In genomic region chr10:63100657-63101056, GRCm38 (mm10) we compare ENCODE assay signal across 9 mouse cellular contexts. TPM values are rescaled to one million over a fixed set of nuclear protein-coding genes. Genes with fewer than 3 reads are reported as not detected.
A peak's percentile ranks its signal among the peaks of the same experiment; 100 is the strongest.
DNase-seq lines count a peak whose midpoint lies in the region; ATAC-seq and TF ChIP-seq lines count a peak whose summit lies in the region.
"Had no signal": no experiment of that assay in that cellular context is flagged by ENCODE, and none has a peak within 500 bp of the region (broad histone marks: within the 10 kb centered on the region; RNA-seq: fewer than 3 reads in every experiment).

No protein-coding gene starts in this region.

- no peak for ATAC-seq in heart, postnatal 0 days (ENCODE audit: insufficient read depth, low read depth)
- no peak for ATAC-seq in hindbrain, embryonic 15.5 days (ENCODE audit: low FRiP score, low read depth)
- peak; percentile 58 for ATAC-seq in midbrain, embryonic 15.5 days (replicated peaks)

- peak overlapping the region; percentile 70 for H3K4me2 ChIP-seq in heart, postnatal 0 days (ENCODE audit: low read depth, low read length)
- H3K4me2 ChIP-seq in hindbrain, embryonic 15.5 days: peak overlapping the region; percentile 85
- peak overlapping the region; percentile 91 for H3K4me2 ChIP-seq in midbrain, embryonic 15.5 days

- WGBS in heart, postnatal 0 days: 23% methylated on average over 9 of the region's 9 CpGs
- WGBS in embryonic facial prominence, embryonic 10.5 days: 10% methylated on average over 9 of the region's 9 CpGs
- WGBS in hindbrain, embryonic 15.5 days: 8% methylated on average over 9 of the region's 9 CpGs
- WGBS in midbrain, embryonic 15.5 days: 5% methylated on average over 9 of the region's 9 CpGs

- H3K9me3 ChIP-seq in heart, postnatal 0 days (replicated peaks; ENCODE audit: control insufficient read depth, low read length): no peaks in the 10 kb centered on the region
- no peaks in the 10 kb centered on the region for H3K9me3 ChIP-seq in embryonic facial prominence, embryonic 10.5 days
- H3K9me3 ChIP-seq in hindbrain, embryonic 15.5 days: no peaks in the 10 kb centered on the region
- H3K9me3 ChIP-seq in midbrain, embryonic 15.5 days: no peaks in the 10 kb centered on the region
- H3K9me3 ChIP-seq: G1E had no signal

- peaks cover 36% of the 10 kb centered on the region for H3K27me3 ChIP-seq in heart, postnatal 0 days (ENCODE audit: control insufficient read depth, insufficient read depth, low read length)
- peaks cover 53% of the 10 kb centered on the region for H3K27me3 ChIP-seq in embryonic facial prominence, embryonic 10.5 days (replicated peaks; ENCODE audit: low read depth, poor library complexity, severe bottlenecking)
- peaks cover 9% of the 10 kb centered on the region for H3K27me3 ChIP-seq in hindbrain, embryonic 15.5 days
- H3K27me3 ChIP-seq in midbrain, embryonic 15.5 days (replicated peaks): 0 out of 2 replicates have a peak, but pooled peaks cover 9% of the 10 kb centered on the region

- peak overlapping the region; percentile 54 for H3K9ac ChIP-seq in heart, postnatal 0 days (replicated peaks; ENCODE audit: low read depth, low read length)
- H3K9ac ChIP-seq in hindbrain, embryonic 15.5 days: peak overlapping the region; percentile 63
- peak overlapping the region; percentile 78 for H3K9ac ChIP-seq in midbrain, embryonic 15.5 days

- peak overlapping the region; percentile 46 for H3K4me3 ChIP-seq in heart, postnatal 0 days (ENCODE audit: low read depth, low read length)
- peak overlapping the region; percentile 67 for H3K4me3 ChIP-seq in embryonic facial prominence, embryonic 10.5 days
- H3K4me3 ChIP-seq in hindbrain, embryonic 15.5 days: peak overlapping the region; percentile 58
- H3K4me3 ChIP-seq in midbrain, embryonic 15.5 days: peak overlapping the region; percentile 71

- H3K4me1 ChIP-seq in heart, postnatal 0 days (ENCODE audit: control insufficient read depth, insufficient read depth): no peaks in the 10 kb centered on the region; the same call in 1 of the 2 replicates
- peaks cover 12% of the 10 kb centered on the region for H3K4me1 ChIP-seq in embryonic facial prominence, embryonic 10.5 days
- H3K4me1 ChIP-seq in hindbrain, embryonic 15.5 days (replicated peaks): peaks cover 14% of the 10 kb centered on the region; the same call in 1 of the 2 replicates
- peaks cover 16% of the 10 kb centered on the region for H3K4me1 ChIP-seq in midbrain, embryonic 15.5 days

- no peak for DNase-seq in heart, postnatal 0 days (ENCODE audit: low spot score)
- no peak for DNase-seq in heart, postnatal 25 days (ENCODE audit: low spot score)
- DNase-seq in embryonic facial prominence, embryonic 10.5 days (ENCODE audit: low spot score): no peak
- DNase-seq in urinary bladder, postnatal 14 days (ENCODE audit: low spot score): no peak
- no peak for DNase-seq in testis, postnatal 10 days (ENCODE audit: low spot score)
- no peak for DNase-seq in left cerebral cortex, postnatal 10 days (ENCODE audit: extremely low spot score in 1 of 2, low spot score in 2 of 2)

- no peak for TF ChIP-seq CTCF in heart, postnatal 0 days (IDR thresholded peaks at IDR 0.05; ENCODE audit: low read depth)

- no peak for TF ChIP-seq EP300 in heart, postnatal 0 days (IDR thresholded peaks at IDR 0.05; ENCODE audit: low read depth)

- H3K27ac ChIP-seq in heart, postnatal 0 days (ENCODE audit: low read depth): no peak overlapping the region
- H3K27ac ChIP-seq in embryonic facial prominence, embryonic 10.5 days (replicated peaks): peak overlapping the region; percentile 76
- peak overlapping the region; percentile 67 for H3K27ac ChIP-seq in hindbrain, embryonic 15.5 days (replicated peaks)
- peak overlapping the region; percentile 69 for H3K27ac ChIP-seq in midbrain, embryonic 15.5 days

- H3K36me3 ChIP-seq in heart, postnatal 0 days (replicated peaks; ENCODE audit: control insufficient read depth, insufficient read depth, low read length): no peaks in the 10 kb centered on the region
- H3K36me3 ChIP-seq in embryonic facial prominence, embryonic 10.5 days (replicated peaks): no peaks in the 10 kb centered on the region
- H3K36me3 ChIP-seq in hindbrain, embryonic 15.5 days: no peaks in the 10 kb centered on the region
- H3K36me3 ChIP-seq in midbrain, embryonic 15.5 days (replicated peaks): no peaks in the 10 kb centered on the region
- H3K36me3 ChIP-seq: G1E had no signal

- intact Hi-C loops in heart, postnatal 25 days (cut with DNase I): no loop called here
- intact Hi-C loops in left cerebral cortex, postnatal 10 days (cut with DNase I): no loop called here

RNA-seq across cellular contexts. Expression of gene Atoh7, which starts 1.2 kb away (rescaled TPM):
- not detected in 2 replicates for total RNA-seq in heart, postnatal 0 days (2014; rRNA removed; ENCODE audit: low replicate concordance)
- not detected in 2 replicates for polyA plus RNA-seq in heart, postnatal 0 days (2015; fragmentation: Nextera tagmentation; extraction: Ambion mirVana)
- not detected for total RNA-seq in heart, postnatal 25 days (2021)
- polyA plus RNA-seq in embryonic facial prominence, embryonic 10.5 days (2016; fragmentation: Nextera tagmentation; extraction: Ambion mirVana): 0.26 and 0.29 TPM in 2 replicates
- 8.5 and 15.0 TPM in 2 replicates for polyA plus RNA-seq in hindbrain, embryonic 15.5 days (2015; fragmentation: Nextera tagmentation; extraction: Ambion mirVana)
- 2.2 and 2.6 TPM in 2 replicates for polyA plus RNA-seq in midbrain, embryonic 15.5 days (2015; fragmentation: Nextera tagmentation; extraction: Ambion mirVana)
- 1 to 10 TPM; 1.6 to 1.9 TPM for total RNA-seq in left cerebral cortex, postnatal 10 days (2021)
- total RNA-seq: G1E had no signal
- polyA plus RNA-seq: G1E had no signal

RNA-seq across cellular contexts. Expression of gene Pbld1, which starts 40.7 kb away (rescaled TPM):
- 2.2 TPM in 1 of 2 replicates, not detected in the other for total RNA-seq in heart, postnatal 0 days (2014; rRNA removed; ENCODE audit: low replicate concordance)
- 0.70 and 1.5 TPM in 2 replicates for polyA plus RNA-seq in heart, postnatal 0 days (2015; fragmentation: Nextera tagmentation; extraction: Ambion mirVana)
- 1 to 10 TPM; 1.1 to 1.4 TPM for total RNA-seq in heart, postnatal 25 days (2021)
- 2.0 and 2.3 TPM in 2 replicates for polyA plus RNA-seq in embryonic facial prominence, embryonic 10.5 days (2016; fragmentation: Nextera tagmentation; extraction: Ambion mirVana)
- polyA plus RNA-seq in hindbrain, embryonic 15.5 days (2015; fragmentation: Nextera tagmentation; extraction: Ambion mirVana): 0.91 and 1.2 TPM in 2 replicates
- polyA plus RNA-seq in midbrain, embryonic 15.5 days (2015; fragmentation: Nextera tagmentation; extraction: Ambion mirVana): 0.98 and 1.3 TPM in 2 replicates
- under 1 TPM in 1 of 2 experiments, not detected in 1; 0.14 TPM for total RNA-seq in left cerebral cortex, postnatal 10 days (2021)
- polyA plus RNA-seq: G1E had no signal
